Mouse (Mus musculus) olfactory bulb, adult 2 months (tissue): ENCODE measurements around the gene Nrg4.
"Not testable (repeated sequence)": the region's sequence is repeated elsewhere in the genome, so short reads cannot be mapped to it uniquely, and the experiment has no call there.

ENCODE experiments used
- CTCF ChIP-seq: fragments of 200-500 bp; IDR thresholded peaks from 2 replicates; pipeline ENCODE4 v1.5.1; 2012; ENCODE audit warnings: low read depth, mild to moderate bottlenecking, low read length, moderate library complexity; ENCODE audit not compliant: insufficient read depth
- POLR2A ChIP-seq: fragments of 200-500 bp; IDR thresholded peaks from 2 replicates; pipeline ENCODE4 v1.6.1; 2012; ENCODE audit warnings: mild to moderate bottlenecking, low read depth, low read length, moderate library complexity; ENCODE audit not compliant: insufficient read depth

GRCm38 (mm10) chr9:55233076-55233475 lies 93.6 kb downstream of the Nrg4 start:
- not testable (repeated sequence) for TF ChIP-seq POLR2A, CTCF
